20 mouse cellular contexts compared by ENCODE assay signal in the genomic region with DNA sequence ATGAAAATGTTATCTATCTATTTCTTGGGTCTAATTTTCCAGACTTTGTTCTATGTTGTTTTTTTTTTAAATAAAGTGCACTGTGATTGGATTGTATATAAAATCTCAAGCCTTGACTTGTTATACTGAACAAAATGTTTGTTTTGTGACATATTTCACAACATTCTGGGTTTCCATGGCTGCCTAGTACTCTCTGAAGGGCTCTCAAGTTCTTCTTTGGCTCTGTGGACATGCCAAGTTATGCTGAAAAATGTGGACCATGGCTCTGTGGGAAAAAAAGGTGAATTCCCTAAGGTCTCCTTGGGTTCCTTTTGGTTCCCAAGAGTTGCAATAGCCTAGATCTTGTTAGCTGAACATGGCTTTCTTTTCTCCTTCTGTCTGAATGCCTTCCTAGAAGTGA.
"Had no signal": no experiment of that assay in that cellular context is flagged by ENCODE, and none has a peak within 500 bp of the region (broad histone marks: within the 10 kb centered on the region; RNA-seq: fewer than 3 reads in every experiment).

No protein-coding gene starts in this region.

- H3K4me1 ChIP-seq: liver, embryonic 13.5 days; megakaryocyte, embryonic 14.5 days; midbrain, embryonic 10.5 days; midbrain, embryonic 13.5 days had no signal

- H3K36me3 ChIP-seq: liver, embryonic 13.5 days; midbrain, embryonic 10.5 days; midbrain, embryonic 13.5 days; neural tube, embryonic 13.5 days had no signal

- H3K9me3 ChIP-seq: liver, embryonic 13.5 days; midbrain, embryonic 10.5 days; midbrain, embryonic 13.5 days; neural tube, embryonic 13.5 days had no signal

- H3K27me3 ChIP-seq: liver, embryonic 13.5 days; megakaryocyte, embryonic 14.5 days; neural tube, embryonic 13.5 days had no signal

- H3K4me3 ChIP-seq: layer of hippocampus, adult 2 months; left cerebral cortex, adult 2 months; liver, embryonic 13.5 days; megakaryocyte, embryonic 14.5 days; midbrain, embryonic 10.5 days; midbrain, embryonic 13.5 days; myocyte; neural tube, embryonic 13.5 days had no signal

- H3K9ac ChIP-seq: liver, embryonic 13.5 days; midbrain, embryonic 13.5 days; neural tube, embryonic 13.5 days had no signal

- ATAC-seq: intestine, postnatal 0 days; midbrain, embryonic 13.5 days; midbrain, embryonic 16.5 days had no signal

- H3K27ac ChIP-seq: kidney, postnatal 0 days; layer of hippocampus, adult 2 months; left cerebral cortex, adult 2 months; liver, embryonic 13.5 days; midbrain, embryonic 10.5 days; midbrain, embryonic 13.5 days; neural tube, embryonic 13.5 days had no signal

- DNase-seq: kidney, adult 2 months; kidney, postnatal 25 days; layer of hippocampus, adult 9-11 months; layer of hippocampus, postnatal 36 days; liver, embryonic 13.5 days; retina, postnatal 1 day; spleen, adult 18-20 months; thymus, adult 18-20 months; thymus, postnatal 14 days; thymus, postnatal 4 days had no signal

- H3K4me2 ChIP-seq: liver, embryonic 13.5 days; midbrain, embryonic 13.5 days; neural tube, embryonic 13.5 days had no signal
